Mouse (Mus musculus): Measurements from ENCODE around the gene Dhrs3. TPM values are rescaled to one million over a fixed set of nuclear protein-coding genes. Genes with fewer than 3 reads are reported as not detected.

Dhrs3 gene
- total and polyA plus RNA-seq, 3 experiments = 7.9 to 37.7 (median 10.5) TPM

DNA sequence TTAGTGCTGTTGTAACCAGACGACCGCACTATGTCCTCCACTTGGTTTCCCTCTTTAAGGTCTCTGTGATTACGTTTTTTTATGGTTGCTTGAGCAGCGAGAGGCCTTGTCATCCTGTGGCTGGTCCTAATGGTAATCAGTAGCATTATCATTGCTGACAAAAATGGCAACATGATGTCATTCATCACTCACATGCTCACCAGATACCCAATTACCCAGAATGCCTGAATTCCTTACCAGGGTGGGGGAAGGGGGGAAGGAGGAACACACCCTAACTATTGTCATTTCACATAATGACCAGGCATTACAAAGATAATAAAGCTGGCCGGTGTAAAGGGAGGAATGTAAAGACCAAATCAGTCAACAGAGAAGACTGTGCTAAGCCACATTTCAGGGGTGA, 12.5 kb downstream of the Dhrs3 start:
- Histone ChIP-seq H3K4me2 (ENCODE audit: insufficient read depth, low read depth, poor library complexity, severe bottlenecking) (no peak overlapping the region), H3K27ac (ENCODE audit: insufficient read depth, low read depth) (no peak overlapping the region), H3K79me2 (replicated peaks; ENCODE audit: control insufficient read depth, extremely low read depth, insufficient read depth, poor library complexity, severe bottlenecking) (peaks cover 22% of the 10 kb centered on the region), H3K9me3 (replicated peaks; ENCODE audit: low read length) (no peaks in the 10 kb centered on the region), H3K4me3 (replicated peaks in 1 of 3; ENCODE audit: low read depth in 2 of 3, low read length in 2 of 3, poor library complexity in 1 of 3) (no peak overlapping the region), H3K36me3 (replicated peaks in 1 of 2; ENCODE audit: control insufficient read depth in 1 of 2, insufficient read depth in 1 of 2, low read length in 1 of 2) (peaks cover 7 to 19% of the 10 kb centered on the region in 2 experiments), H3K4me1 (ENCODE audit: control insufficient read depth in 1 of 2, insufficient read depth in 2 of 2) (peaks cover 69 to 72% of the 10 kb centered on the region in 2 experiments), H3K27me3 (replicated peaks) (no peaks in the 10 kb centered on the region), H3K9ac (ENCODE audit: insufficient read depth, low read depth) (no peak overlapping the region)
- dilution Hi-C loops (cut with MboI; ENCODE audit: extremely low pct_ligation_motif_present, extremely low pct_unique_long_range_greater_than_20kb, low sequenced_read_pairs) = no loop called here
- TF ChIP-seq ZMIZ1 (IDR thresholded peaks at IDR 0.05; ENCODE audit: low read depth, low read length) = no peak
- no peak for TF ChIP-seq ZC3H11A (IDR thresholded peaks at IDR 0.05; ENCODE audit: low read depth, low read length)
- TF ChIP-seq PAX5 (IDR thresholded peaks at IDR 0.05; ENCODE audit: low read length) = no peak
- TF ChIP-seq TCF12 (IDR thresholded peaks at IDR 0.05; ENCODE audit: low read depth, low read length) = no peak
- TF ChIP-seq MEF2A (IDR thresholded peaks at IDR 0.05; ENCODE audit: borderline replicate concordance, low read depth, low read length) = peak; percentile 99
- TF ChIP-seq ZNF384 (IDR thresholded peaks at IDR 0.05; ENCODE audit: low read depth, low read length) = no peak
- TF ChIP-seq EP300 (IDR thresholded peaks at IDR 0.05; ENCODE audit: low read length) = 0 out of 2 replicates have a peak, but pooled peaks have one; percentile 10
- peak; percentile 71 for TF ChIP-seq JUND (conservative IDR thresholded peaks at IDR 0.05; ENCODE audit: low read depth, low read length)
- no peak for TF ChIP-seq NELFE (IDR thresholded peaks at IDR 0.05; ENCODE audit: low read depth, low read length)
- no peak for TF ChIP-seq TBP (conservative IDR thresholded peaks at IDR 0.05; ENCODE audit: low read depth, low read length)
- TF ChIP-seq MAZ (IDR thresholded peaks at IDR 0.05; ENCODE audit: low read depth, low read length) = no peak
- peak; percentile 74 for TF ChIP-seq ETS1 (conservative IDR thresholded peaks at IDR 0.05; ENCODE audit: low read depth, low read length)
- no peak for TF ChIP-seq HCFC1 (IDR thresholded peaks at IDR 0.05; ENCODE audit: low read depth, low read length)
- TF ChIP-seq RAD21 (IDR thresholded peaks at IDR 0.05; ENCODE audit: low read depth, low read length) = no peak
- no peak for TF ChIP-seq UBTF (IDR thresholded peaks at IDR 0.05; ENCODE audit: low read depth, low read length)
- no peak for TF ChIP-seq ZKSCAN1 (IDR thresholded peaks at IDR 0.05; ENCODE audit: borderline replicate concordance, low read depth, low read length)
- no peak for TF ChIP-seq CTCF (conservative IDR thresholded peaks at IDR 0.05 in 1 of 2, IDR thresholded peaks at IDR 0.05 in 1 of 2; ENCODE audit: low read depth in 2 of 2, low read length in 2 of 2)
- TF ChIP-seq BHLHE40 (IDR thresholded peaks at IDR 0.05; ENCODE audit: low read depth, low read length) = peak; percentile 65
- TF ChIP-seq GABPA (IDR thresholded peaks at IDR 0.05; ENCODE audit: insufficient replicate concordance, low read depth, low read length) = no peak
- TF ChIP-seq SMC3 (IDR thresholded peaks at IDR 0.05; ENCODE audit: low read depth, low read length) = no peak
- TF ChIP-seq RCOR1 (conservative IDR thresholded peaks at IDR 0.05; ENCODE audit: low read depth, low read length) = no peak
- TF ChIP-seq POLR2AphosphoS2 (IDR thresholded peaks at IDR 0.05; ENCODE audit: low read depth, low read length) = no peak
- no peak for TF ChIP-seq USF2 (conservative IDR thresholded peaks at IDR 0.05; ENCODE audit: low read depth, low read length)
- TF ChIP-seq JUN (IDR thresholded peaks at IDR 0.05; ENCODE audit: insufficient read depth, low read depth, low read length) = peak; percentile 89
- no peak for TF ChIP-seq MXI1 (IDR thresholded peaks at IDR 0.05; ENCODE audit: low read depth, low read length)
- no peak for TF ChIP-seq ELF1 (IDR thresholded peaks at IDR 0.05; ENCODE audit: low read depth, low read length)
- peak; percentile 48 for DNase-seq (ENCODE audit: extremely low read depth)
- in situ Hi-C loops (cut with MboI; ENCODE audit: low pct_ligation_motif_present, low pct_unique_long_range_greater_than_20kb, low sequenced_read_pairs) = no loop called here
